Mouse (Mus musculus): Measurements from ENCODE around the gene Bcar3. TPM values are rescaled to one million over a fixed set of nuclear protein-coding genes. Genes with fewer than 3 reads are reported as not detected.

Bcar3 gene
- polyA plus RNA-seq, 1 experiment from 2014 or later = 5.2 TPM

DNA sequence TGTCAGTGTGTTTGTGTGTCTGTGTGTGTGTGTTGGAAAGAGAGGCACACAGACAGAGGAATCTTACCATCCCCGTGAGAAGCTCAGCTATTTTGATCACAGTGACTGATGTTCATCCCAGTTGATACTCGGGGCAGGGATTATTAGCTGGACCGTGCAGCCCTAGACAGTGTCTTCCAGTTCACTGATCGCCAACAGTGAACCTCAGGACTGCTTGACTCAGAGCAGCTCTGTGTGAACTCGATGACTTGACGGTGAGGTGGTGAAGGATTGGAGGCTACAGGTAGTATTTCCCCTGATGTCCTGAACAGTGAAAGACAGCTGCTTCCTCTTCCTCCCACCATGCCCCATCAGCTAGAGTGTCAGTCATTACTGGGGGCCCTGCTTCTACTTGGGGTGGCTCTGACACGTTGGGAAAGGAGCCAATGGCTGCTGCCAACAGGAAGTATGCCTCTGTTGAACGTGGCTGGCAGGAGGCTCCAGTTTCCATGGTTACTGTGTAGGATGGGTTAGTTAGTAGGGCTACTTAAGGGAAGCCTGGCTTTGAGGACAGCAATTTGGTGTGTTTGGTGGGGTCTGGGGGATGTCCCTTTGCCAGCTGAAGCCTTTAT is 186.2 kb downstream of the Bcar3 start:
- WGBS = 76% methylated on average over 8 of the region's 8 CpGs
- H3K4me1 ChIP-seq = peaks cover 66% of the 10 kb centered on the region

DNA sequence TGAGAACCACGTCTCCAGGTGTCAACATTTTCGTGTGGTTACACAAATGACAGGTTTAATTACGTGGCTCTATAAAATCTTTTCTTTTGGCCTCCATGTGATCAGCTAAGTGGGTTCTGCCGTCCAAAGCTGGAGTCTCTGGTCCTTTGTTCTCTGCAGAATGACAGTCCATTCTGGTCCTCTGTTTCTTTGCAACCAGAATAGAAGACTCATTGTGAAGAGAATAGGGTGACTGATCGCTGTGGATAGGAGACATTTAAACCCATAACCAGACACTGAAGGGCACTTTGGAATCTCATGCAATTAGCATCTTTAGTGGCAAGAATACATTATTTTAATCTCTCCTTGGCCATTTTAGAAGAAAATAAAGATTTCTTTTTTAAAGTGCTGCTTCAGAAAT is 187.1 kb downstream of the Bcar3 start:
- Histone ChIP-seq H3K27ac (no peak overlapping the region), H3K9me3 (replicated peaks) (no peaks in the 10 kb centered on the region), H3K36me3 (no peaks in the 10 kb centered on the region), H3K27me3 (ENCODE audit: low read depth, poor library complexity, severe bottlenecking) (no peaks in the 10 kb centered on the region), H3K4me1 (peaks cover 58% of the 10 kb centered on the region), H3K4me3 (no peak overlapping the region)
- WGBS = 79% methylated on average over 5 of the region's 5 CpGs
- DNase-seq (ENCODE audit: low spot score) = no peak

More for the DNA sequence above, 186.2 kb downstream of the Bcar3 start:
- no peak overlapping the region for H3K27ac ChIP-seq
- H3K36me3 ChIP-seq = no peaks in the 10 kb centered on the region
- no peaks in the 10 kb centered on the region for H3K9me3 ChIP-seq (replicated peaks)
- no peaks in the 10 kb centered on the region for H3K27me3 ChIP-seq (ENCODE audit: low read depth, poor library complexity, severe bottlenecking)
- DNase-seq (ENCODE audit: low spot score) = no peak
- no peak overlapping the region for H3K4me3 ChIP-seq

DNA sequence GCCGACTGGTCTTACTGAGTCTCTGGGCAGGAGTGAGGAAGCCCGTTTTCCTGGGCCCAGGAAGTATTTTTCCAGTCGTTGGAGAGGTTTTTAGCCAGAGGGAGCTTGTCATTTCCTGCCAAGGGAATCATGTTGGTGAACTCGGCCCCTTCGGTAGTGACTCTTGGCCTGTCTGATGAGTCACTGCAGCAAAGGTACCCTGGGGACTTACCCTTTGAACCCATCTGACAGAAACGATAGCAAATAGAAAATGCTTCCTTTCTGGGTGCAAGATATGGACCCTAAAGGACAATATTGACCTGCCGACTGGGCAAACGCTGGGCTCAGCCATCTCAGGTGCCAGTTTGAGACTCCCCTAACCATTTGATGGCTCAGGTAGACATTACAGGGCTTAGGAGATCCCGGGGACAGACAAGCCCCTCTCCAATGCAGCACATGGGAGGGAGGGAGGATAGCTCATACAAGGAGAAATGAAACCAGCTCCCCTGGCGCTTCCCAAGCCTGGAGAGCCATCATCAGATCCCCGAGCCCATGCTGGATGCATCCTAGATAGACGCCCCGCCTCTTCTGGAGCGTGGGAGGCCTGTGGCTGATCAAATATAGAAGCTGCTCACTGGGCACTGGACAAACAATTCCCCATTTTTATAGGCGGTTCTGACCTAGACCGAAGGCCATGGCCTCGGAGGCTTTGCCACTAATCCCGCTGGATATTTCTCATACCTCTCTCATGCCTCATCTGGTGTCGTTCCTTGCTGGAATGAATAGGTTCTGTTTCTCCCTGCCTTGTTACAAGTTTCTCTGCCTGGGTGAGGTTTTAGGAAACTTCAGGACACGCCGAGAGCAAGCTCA is 188.2 kb downstream of the Bcar3 start:
- no peaks in the 10 kb centered on the region for H3K9me3 ChIP-seq (replicated peaks)
- peaks cover 49% of the 10 kb centered on the region for H3K4me1 ChIP-seq
- WGBS = 77% methylated on average over 21 of the region's 21 CpGs
- no peak overlapping the region for H3K27ac ChIP-seq
- no peaks in the 10 kb centered on the region for H3K27me3 ChIP-seq (ENCODE audit: low read depth, poor library complexity, severe bottlenecking)
- DNase-seq (ENCODE audit: low spot score) = no peak
- no peaks in the 10 kb centered on the region for H3K36me3 ChIP-seq
- H3K4me3 ChIP-seq = no peak overlapping the region

DNA sequence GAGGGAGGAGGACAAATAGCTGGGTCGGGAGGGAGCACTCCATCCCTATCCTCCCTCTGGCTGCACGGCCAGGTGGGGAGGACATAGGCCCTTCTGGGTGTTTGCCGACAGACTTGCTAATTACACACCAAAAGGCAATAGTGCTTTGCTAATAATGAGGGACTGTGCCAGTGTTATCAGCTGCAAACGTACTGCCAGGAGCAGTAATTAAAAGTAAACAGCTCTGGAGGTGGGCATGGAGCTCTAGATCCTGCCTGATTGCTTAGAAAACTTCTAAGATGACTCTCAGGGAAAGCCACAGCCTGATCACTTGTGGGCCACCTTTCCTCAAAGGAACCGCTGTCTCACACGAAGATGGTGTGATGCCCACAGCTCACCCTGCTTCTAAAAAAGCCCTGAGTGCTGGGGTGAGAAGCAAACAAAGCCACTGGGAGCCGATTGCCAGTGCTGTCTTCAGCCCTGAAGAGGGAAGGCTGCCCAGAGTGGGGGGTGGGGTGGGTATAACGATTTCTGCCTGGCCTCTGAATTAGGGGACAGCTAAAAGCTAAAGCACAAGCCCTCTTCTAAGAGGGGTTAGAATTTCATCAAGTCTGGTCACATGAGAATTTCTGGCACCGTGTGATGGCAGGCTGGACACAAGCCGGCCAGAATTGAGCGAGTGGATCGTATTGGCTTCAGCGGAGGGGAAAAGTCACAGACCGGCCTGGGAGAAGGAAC is 189.3 kb downstream of the Bcar3 start:
- no peak for DNase-seq (ENCODE audit: low spot score)
- Histone ChIP-seq H3K27me3 (ENCODE audit: low read depth, poor library complexity, severe bottlenecking) (no peaks in the 10 kb centered on the region), H3K27ac (peak overlapping the region; percentile 79), H3K36me3 (no peaks in the 10 kb centered on the region), H3K9me3 (replicated peaks) (no peaks in the 10 kb centered on the region), H3K4me3 (0 out of 2 replicates have a peak overlapping the region, but pooled peaks have one; percentile 20), H3K4me1 (peaks cover 49% of the 10 kb centered on the region)
- WGBS = 15% methylated on average over 14 of the region's 14 CpGs

DNA sequence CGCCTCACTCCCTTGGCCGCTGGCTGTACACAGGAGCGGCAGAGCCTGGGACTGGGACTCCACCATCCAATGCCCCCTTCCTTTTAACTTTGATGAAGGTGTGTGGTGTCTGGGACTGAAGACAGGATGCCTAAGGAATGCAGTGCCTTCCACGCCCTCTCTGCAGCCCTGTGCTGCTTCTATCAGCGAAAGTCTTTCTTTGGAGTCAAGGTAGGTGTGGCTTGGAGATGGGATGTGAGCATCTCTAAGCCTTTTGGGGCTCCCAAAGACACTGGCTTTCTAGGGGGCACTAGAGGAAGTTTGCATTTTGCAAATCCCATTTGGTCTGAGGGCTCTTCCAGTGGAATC is 189.8 kb downstream of the Bcar3 start:
- no peaks in the 10 kb centered on the region for H3K36me3 ChIP-seq
- no peaks in the 10 kb centered on the region for H3K27me3 ChIP-seq (ENCODE audit: low read depth, poor library complexity, severe bottlenecking)
- H3K4me1 ChIP-seq = peaks cover 53% of the 10 kb centered on the region
- peak overlapping the region; percentile 79 for H3K27ac ChIP-seq
- H3K4me3 ChIP-seq = 0 out of 2 replicates have a peak overlapping the region, but pooled peaks have one; percentile 20
- 14% methylated on average over 5 of the region's 5 CpGs for WGBS
- DNase-seq (ENCODE audit: low spot score) = no peak
- no peaks in the 10 kb centered on the region for H3K9me3 ChIP-seq (replicated peaks)

DNA sequence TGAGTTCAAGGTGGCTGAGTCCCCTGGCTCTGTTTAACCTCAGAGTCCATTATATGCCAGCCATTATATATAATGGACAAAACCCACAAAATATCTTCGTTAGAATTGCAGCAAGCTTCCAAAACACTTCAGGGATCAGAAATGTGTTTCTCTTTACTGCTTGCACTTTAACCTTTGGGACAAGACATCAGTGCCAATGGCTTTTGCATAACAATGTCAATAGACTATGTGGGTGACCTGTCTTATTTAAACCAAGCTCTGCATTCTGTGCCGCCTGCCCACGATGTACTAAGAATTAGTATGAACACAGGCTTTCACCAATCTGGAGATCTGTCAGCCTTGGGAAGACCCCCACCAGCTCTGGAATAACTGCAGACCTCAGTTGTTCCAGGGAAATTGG is 190.4 kb downstream of the Bcar3 start:
- H3K4me1 ChIP-seq = peaks cover 51% of the 10 kb centered on the region

DNA sequence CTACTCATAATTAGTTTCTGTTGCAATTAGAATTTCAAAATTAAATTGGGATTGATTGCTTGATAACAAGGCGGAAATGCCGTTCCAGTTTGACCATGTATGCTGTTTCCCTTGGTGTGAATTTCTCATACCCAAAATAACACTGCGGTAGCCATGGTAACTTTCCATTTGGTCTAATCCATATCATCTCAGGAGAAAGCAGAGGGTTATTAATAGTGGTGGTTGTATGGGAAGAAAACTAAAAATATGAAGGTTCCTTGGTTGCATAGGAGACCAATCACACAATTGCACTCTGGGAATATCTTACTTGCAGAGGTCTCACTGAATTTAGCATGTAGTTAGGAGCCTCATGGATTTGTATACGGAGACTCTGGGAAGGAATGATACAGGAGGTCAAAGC is 191.8 kb downstream of the Bcar3 start:
- Histone ChIP-seq H3K36me3 (no peaks in the 10 kb centered on the region), H3K4me3 (no peak overlapping the region), H3K4me1 (peaks cover 45% of the 10 kb centered on the region), H3K9me3 (replicated peaks) (no peaks in the 10 kb centered on the region), H3K27me3 (ENCODE audit: low read depth, poor library complexity, severe bottlenecking) (no peaks in the 10 kb centered on the region), H3K27ac (no peak overlapping the region)
- WGBS = 95% methylated on average over 4 of the region's 4 CpGs
- no peak for DNase-seq (ENCODE audit: low spot score)

More for the DNA sequence above, 190.4 kb downstream of the Bcar3 start:
- H3K9me3 ChIP-seq (replicated peaks) = no peaks in the 10 kb centered on the region
- no peaks in the 10 kb centered on the region for H3K27me3 ChIP-seq (ENCODE audit: low read depth, poor library complexity, severe bottlenecking)
- no peak overlapping the region for H3K27ac ChIP-seq
- DNase-seq (ENCODE audit: low spot score) = no peak
- no peaks in the 10 kb centered on the region for H3K36me3 ChIP-seq
- WGBS = 71% methylated on average over 3 of the region's 3 CpGs
- no peak overlapping the region for H3K4me3 ChIP-seq

DNA sequence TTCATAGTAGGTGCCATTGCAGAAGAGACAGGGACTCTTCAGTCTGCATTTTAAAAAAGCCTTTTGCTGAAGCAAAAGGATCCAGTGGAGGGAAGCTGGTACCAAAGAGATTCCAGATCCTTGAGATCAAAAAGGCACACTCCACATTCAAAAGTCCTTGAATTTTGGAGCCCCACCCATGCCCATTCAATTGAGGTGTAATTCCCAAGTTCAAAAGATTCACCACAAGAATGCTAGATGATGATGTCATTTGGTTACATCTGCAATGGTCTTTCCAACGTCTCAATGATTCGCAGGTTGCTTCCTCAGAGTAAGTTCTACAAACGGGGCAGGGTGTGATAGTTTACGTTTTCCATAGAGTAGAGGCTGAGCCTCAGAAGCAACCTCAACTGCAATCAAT is 192.3 kb downstream of the Bcar3 start:
- no peaks in the 10 kb centered on the region for H3K9me3 ChIP-seq (replicated peaks)
- no peaks in the 10 kb centered on the region for H3K27me3 ChIP-seq (ENCODE audit: low read depth, poor library complexity, severe bottlenecking)
- H3K27ac ChIP-seq = no peak overlapping the region
- no peaks in the 10 kb centered on the region for H3K36me3 ChIP-seq
- WGBS = 71% methylated on average over 4 of the region's 4 CpGs
- DNase-seq (ENCODE audit: low spot score) = no peak
- H3K4me1 ChIP-seq = peaks cover 42% of the 10 kb centered on the region
- no peak overlapping the region for H3K4me3 ChIP-seq

DNA sequence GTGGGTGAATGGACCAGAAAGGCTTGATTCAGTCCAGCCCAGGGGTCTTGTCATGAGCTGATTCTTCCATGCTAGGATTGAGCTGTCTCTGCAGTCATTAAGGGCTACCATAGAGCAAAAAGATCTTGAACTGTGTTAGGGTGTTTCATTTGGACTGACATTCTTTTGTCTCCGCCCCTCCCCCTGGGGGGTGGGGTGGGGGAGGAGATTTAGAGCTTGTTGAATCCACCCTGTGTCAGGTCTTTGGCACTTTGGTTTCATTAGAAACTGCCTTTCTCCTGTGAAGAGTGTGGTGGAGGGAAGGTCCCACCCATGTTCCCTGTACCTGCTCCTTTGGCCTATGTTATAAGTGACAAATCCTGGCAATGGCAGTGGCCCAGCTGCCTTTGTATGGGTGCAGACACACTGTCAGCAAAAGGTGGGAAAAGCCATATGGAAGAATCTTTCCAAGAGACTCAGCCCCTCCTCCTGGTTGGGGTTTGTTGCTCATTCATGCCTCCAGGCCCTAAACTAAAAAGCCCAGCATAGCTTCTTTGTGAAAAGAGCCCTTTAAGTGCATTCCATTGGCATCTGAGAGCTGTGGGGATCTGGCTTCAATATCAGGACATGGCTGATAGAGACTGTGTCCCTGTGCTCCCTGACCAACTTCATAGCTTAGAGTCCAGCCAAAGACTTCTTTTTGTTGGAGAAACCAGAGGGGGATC is 194.3 kb downstream of the Bcar3 start:
- H3K4me1 ChIP-seq = peaks cover 37% of the 10 kb centered on the region
- H3K27me3 ChIP-seq (ENCODE audit: low read depth, poor library complexity, severe bottlenecking) = no peaks in the 10 kb centered on the region
- H3K4me3 ChIP-seq = no peak overlapping the region
- DNase-seq (ENCODE audit: low spot score) = no peak
- H3K9me3 ChIP-seq (replicated peaks) = no peaks in the 10 kb centered on the region
- WGBS = 53% methylated on average over 1 of the region's 1 CpGs
- H3K36me3 ChIP-seq = no peaks in the 10 kb centered on the region
- H3K27ac ChIP-seq = no peak overlapping the region; the same call in 1 of the 2 replicates

DNA sequence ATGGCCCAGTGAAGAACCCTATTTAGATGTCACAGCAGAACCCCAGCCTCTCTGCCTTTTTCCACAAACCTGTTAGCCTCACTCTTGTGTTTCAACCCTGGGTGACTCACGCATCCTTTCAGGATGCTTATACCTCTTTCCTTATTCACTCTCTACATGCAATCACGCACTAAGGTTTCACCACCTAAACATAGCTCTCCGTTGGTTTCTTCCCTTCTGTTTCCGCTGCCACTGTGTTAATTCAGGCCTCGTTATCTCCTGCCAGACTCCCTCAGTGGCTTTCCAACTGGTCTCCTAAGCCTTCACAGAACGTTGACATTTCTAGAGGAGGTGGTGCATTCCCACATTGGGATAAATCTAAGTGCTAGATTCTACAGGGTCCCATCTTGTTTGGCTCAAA is 196.6 kb downstream of the Bcar3 start:
- Histone ChIP-seq H3K36me3 (no peaks in the 10 kb centered on the region), H3K4me1 (peaks cover 40% of the 10 kb centered on the region), H3K4me3 (no peak overlapping the region), H3K9me3 (replicated peaks) (no peaks in the 10 kb centered on the region), H3K27me3 (ENCODE audit: low read depth, poor library complexity, severe bottlenecking) (no peaks in the 10 kb centered on the region), H3K27ac (no peak overlapping the region)
- no peak for DNase-seq (ENCODE audit: low spot score)
- 81% methylated on average over 6 of the region's 6 CpGs for WGBS

DNA sequence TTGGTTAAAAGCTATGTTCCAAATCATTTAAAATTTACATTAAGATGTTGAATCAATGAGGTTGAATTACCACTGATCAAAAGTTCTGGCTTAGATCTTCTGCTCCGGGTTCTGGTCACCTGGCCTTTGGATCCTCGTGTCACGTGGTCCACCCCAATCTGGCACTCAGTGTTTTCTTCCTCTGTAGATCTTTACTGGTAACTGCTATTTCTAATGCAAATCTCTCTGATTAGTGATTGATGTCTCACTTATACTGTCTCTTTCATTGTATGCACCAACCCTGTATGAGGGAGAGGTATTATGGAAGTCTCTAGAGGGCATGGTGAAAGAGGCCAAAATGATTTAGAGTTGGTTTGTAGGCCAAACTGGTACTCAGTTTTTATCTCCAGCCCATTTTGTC is 198.1 kb downstream of the Bcar3 start:
- no peaks in the 10 kb centered on the region for H3K9me3 ChIP-seq (replicated peaks)
- 96% methylated on average over 3 of the region's 3 CpGs for WGBS
- H3K4me3 ChIP-seq = no peak overlapping the region
- H3K36me3 ChIP-seq = no peaks in the 10 kb centered on the region
- no peak for DNase-seq (ENCODE audit: low spot score)
- H3K4me1 ChIP-seq = peaks cover 39% of the 10 kb centered on the region
- H3K27ac ChIP-seq = no peak overlapping the region
- no peaks in the 10 kb centered on the region for H3K27me3 ChIP-seq (ENCODE audit: low read depth, poor library complexity, severe bottlenecking)

DNA sequence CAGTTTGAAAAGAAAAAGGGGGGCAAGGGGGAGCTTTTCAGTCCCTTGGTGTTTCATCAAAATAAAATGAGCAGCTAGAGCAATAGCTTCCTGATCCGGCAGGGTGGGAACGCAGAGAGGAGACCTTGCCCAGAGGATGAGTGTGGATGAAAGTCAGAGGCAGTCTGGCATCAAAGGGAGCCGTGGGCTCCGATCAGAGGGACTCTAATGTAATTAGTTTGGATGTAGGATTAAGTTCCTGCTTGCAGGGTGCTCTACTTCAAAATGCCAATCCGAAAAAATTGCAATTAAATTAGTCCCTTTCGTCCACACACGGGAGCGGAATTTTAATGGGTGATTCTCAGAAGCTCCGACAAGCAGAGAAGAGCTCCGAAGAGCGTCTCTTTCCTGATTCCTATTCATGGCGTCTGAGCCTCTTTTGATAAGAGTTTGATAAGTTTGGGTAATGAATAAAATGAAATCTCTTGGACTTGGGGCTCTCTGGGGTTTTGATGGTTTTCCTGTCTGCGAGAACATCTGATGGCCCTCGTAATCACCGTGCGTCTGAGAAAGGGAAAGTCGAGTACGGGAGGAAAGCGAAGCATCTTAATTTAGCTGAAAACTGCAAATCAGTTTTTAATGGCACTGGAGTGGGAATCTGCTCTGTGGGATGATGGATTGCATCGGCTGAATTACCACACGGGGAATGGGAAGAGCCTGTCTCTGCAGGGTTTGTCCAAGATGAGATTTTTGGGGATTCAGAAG is 199.1 kb downstream of the Bcar3 start:
- Histone ChIP-seq H3K4me1 (peaks cover 42% of the 10 kb centered on the region), H3K4me3 (no peak overlapping the region)
- WGBS = 64% methylated on average over 21 of the region's 21 CpGs

More for the DNA sequence above, 199.1 kb downstream of the Bcar3 start:
- H3K9me3 ChIP-seq (replicated peaks) = no peaks in the 10 kb centered on the region
- H3K27ac ChIP-seq = no peak overlapping the region
- H3K27me3 ChIP-seq (ENCODE audit: low read depth, poor library complexity, severe bottlenecking) = no peaks in the 10 kb centered on the region
- no peak for DNase-seq (ENCODE audit: low spot score)
- H3K36me3 ChIP-seq = no peaks in the 10 kb centered on the region

All from limb, embryonic 10.5 days (tissue).